Mouse (Mus musculus): ENCODE data around the gene Gm10181. TPM values are rescaled to one million over a fixed set of nuclear protein-coding genes. Genes with fewer than 3 reads are reported as not detected.

The Gm10181 gene
- not detected in 2 replicates for polyA plus RNA-seq (2015; fragmentation: Nextera tagmentation; extraction: Ambion mirVana)

- Histone ChIP-seq H3K4me3 (no peak within 1 kb of the TSS), H3K4me1 (no peaks in the 10 kb centered on the region), H3K4me2 (no peak within 1 kb of the TSS), H3K9me3 (no peaks in the 10 kb centered on the region), H3K27ac (no peak within 1 kb of the TSS), H3K36me3 (no peaks in the 10 kb centered on the region), H3K27me3 (no peaks in the 10 kb centered on the region), H3K9ac (no peak within 1 kb of the TSS)
- ATAC-seq (ENCODE audit: insufficient number of reproducible peaks, low FRiP score, low TSS enrichment, low read depth), result no peak
- 74% methylated on average over 2 of the region's 2 CpGs for WGBS
Measured at GRCm38 (mm10) chr9:25089122-25089521, at the start of gene Gm10181. TSS of gene Gm10181 (plus strand) at chr9:25089422.

- Histone ChIP-seq H3K36me3 (no peaks in the 10 kb centered on the region), H3K4me3 (no peak overlapping the region), H3K4me1 (0 out of 2 replicates have a peak, but pooled peaks cover 5% of the 10 kb centered on the region), H3K4me2 (no peak overlapping the region), H3K9ac (no peak overlapping the region), H3K27me3 (peaks cover 18% of the 10 kb centered on the region), H3K27ac (no peak overlapping the region), H3K9me3 (no peaks in the 10 kb centered on the region)
- ATAC-seq (ENCODE audit: insufficient number of reproducible peaks, low FRiP score, low TSS enrichment, low read depth), result no peak
- WGBS, result 28% methylated on average over 6 of the region's 6 CpGs
Measured at GRCm38 (mm10) chr9:25041665-25042064, 47.6 kb upstream of the Gm10181 start.

- Histone ChIP-seq H3K4me2 (no peak overlapping the region), H3K4me1 (0 out of 2 replicates have a peak, but pooled peaks cover 5% of the 10 kb centered on the region), H3K36me3 (no peaks in the 10 kb centered on the region), H3K9me3 (no peaks in the 10 kb centered on the region), H3K27ac (no peak overlapping the region), H3K27me3 (peaks cover 18% of the 10 kb centered on the region), H3K9ac (no peak overlapping the region), H3K4me3 (no peak overlapping the region)
- WGBS, result 38% methylated on average over 15 of the region's 15 CpGs
- no peak for ATAC-seq (ENCODE audit: insufficient number of reproducible peaks, low FRiP score, low TSS enrichment, low read depth)
Measured at GRCm38 (mm10) chr9:25042162-25043111, 46.8 kb upstream of the Gm10181 start.

GRCm38 (mm10) chr9:25044325-25044724 lies 44.9 kb upstream of the Gm10181 start:
- H3K27me3 ChIP-seq, result peaks cover 11% of the 10 kb centered on the region
- H3K9me3 ChIP-seq, result no peaks in the 10 kb centered on the region
- 75% methylated on average over 3 of the region's 3 CpGs for WGBS
- ATAC-seq (ENCODE audit: insufficient number of reproducible peaks, low FRiP score, low TSS enrichment, low read depth), result no peak
- H3K9ac ChIP-seq, result no peak overlapping the region
- H3K4me2 ChIP-seq, result no peak overlapping the region
- H3K27ac ChIP-seq, result no peak overlapping the region
- H3K4me1 ChIP-seq, result peaks cover 8% of the 10 kb centered on the region; the same call in 1 of the 2 replicates
- H3K36me3 ChIP-seq, result no peaks in the 10 kb centered on the region
- H3K4me3 ChIP-seq, result no peak overlapping the region

- Histone ChIP-seq H3K4me3 (no peak overlapping the region), H3K27me3 (no peaks in the 10 kb centered on the region; the same call in 1 of the 2 replicates), H3K9me3 (no peaks in the 10 kb centered on the region), H3K27ac (no peak overlapping the region), H3K36me3 (no peaks in the 10 kb centered on the region), H3K4me1 (peaks cover 3% of the 10 kb centered on the region; the same call in 1 of the 2 replicates), H3K4me2 (no peak overlapping the region), H3K9ac (no peak overlapping the region)
- 28% methylated on average over 2 of the region's 2 CpGs for WGBS
- ATAC-seq (ENCODE audit: insufficient number of reproducible peaks, low FRiP score, low TSS enrichment, low read depth), result no peak
Measured at GRCm38 (mm10) chr9:25048289-25048688, 40.9 kb upstream of the Gm10181 start.

- Histone ChIP-seq H3K4me2 (no peak overlapping the region), H3K9me3 (no peaks in the 10 kb centered on the region), H3K36me3 (no peaks in the 10 kb centered on the region), H3K9ac (no peak overlapping the region), H3K27me3 (no peaks in the 10 kb centered on the region; the same call in 1 of the 2 replicates), H3K27ac (no peak overlapping the region), H3K4me1 (peaks cover 3% of the 10 kb centered on the region; the same call in 1 of the 2 replicates), H3K4me3 (no peak overlapping the region)
- 50% methylated on average over 2 of the region's 2 CpGs for WGBS
- no peak for ATAC-seq (ENCODE audit: insufficient number of reproducible peaks, low FRiP score, low TSS enrichment, low read depth)
Measured at GRCm38 (mm10) chr9:25048940-25049339, 40.3 kb upstream of the Gm10181 start.

- no peak for ATAC-seq (ENCODE audit: insufficient number of reproducible peaks, low FRiP score, low TSS enrichment, low read depth)
- Histone ChIP-seq H3K27ac (no peak overlapping the region), H3K4me2 (no peak overlapping the region), H3K27me3 (no peaks in the 10 kb centered on the region), H3K4me1 (peaks cover 3% of the 10 kb centered on the region; the same call in 1 of the 2 replicates), H3K9me3 (no peaks in the 10 kb centered on the region), H3K36me3 (no peaks in the 10 kb centered on the region), H3K4me3 (no peak overlapping the region), H3K9ac (no peak overlapping the region)
- 59% methylated on average over 4 of the region's 4 CpGs for WGBS
Measured at GRCm38 (mm10) chr9:25051901-25052300, 37.3 kb upstream of the Gm10181 start.

GRCm38 (mm10) chr9:25055650-25056376 lies 33.4 kb upstream of the Gm10181 start:
- Histone ChIP-seq H3K4me2 (no peak overlapping the region), H3K9ac (no peak overlapping the region), H3K4me1 (no peaks in the 10 kb centered on the region), H3K9me3 (no peaks in the 10 kb centered on the region), H3K36me3 (no peaks in the 10 kb centered on the region), H3K27ac (no peak overlapping the region), H3K27me3 (no peaks in the 10 kb centered on the region), H3K4me3 (no peak overlapping the region)
- no peak for ATAC-seq (ENCODE audit: insufficient number of reproducible peaks, low FRiP score, low TSS enrichment, low read depth)

GRCm38 (mm10) chr9:25058726-25059125 lies 30.5 kb upstream of the Gm10181 start:
- Histone ChIP-seq H3K27ac (no peak overlapping the region), H3K9me3 (no peaks in the 10 kb centered on the region), H3K9ac (no peak overlapping the region), H3K4me2 (no peak overlapping the region), H3K27me3 (no peaks in the 10 kb centered on the region), H3K4me3 (no peak overlapping the region), H3K4me1 (no peaks in the 10 kb centered on the region), H3K36me3 (no peaks in the 10 kb centered on the region)
- 69% methylated on average over 2 of the region's 3 CpGs for WGBS
- no peak for ATAC-seq (ENCODE audit: insufficient number of reproducible peaks, low FRiP score, low TSS enrichment, low read depth)

GRCm38 (mm10) chr9:25072666-25073065 lies 16.6 kb upstream of the Gm10181 start:
- no peak overlapping the region for H3K27ac ChIP-seq
- 80% methylated on average over 1 of the region's 1 CpGs for WGBS

GRCm38 (mm10) chr9:25075977-25076376 lies 13.2 kb upstream of the Gm10181 start:
- H3K4me2 ChIP-seq, result no peak overlapping the region
- no peaks in the 10 kb centered on the region for H3K4me1 ChIP-seq
- ATAC-seq (ENCODE audit: insufficient number of reproducible peaks, low FRiP score, low TSS enrichment, low read depth), result no peak
- no peaks in the 10 kb centered on the region for H3K27me3 ChIP-seq
- 59% methylated on average over 3 of the region's 3 CpGs for WGBS
- H3K27ac ChIP-seq, result no peak overlapping the region
- H3K9ac ChIP-seq, result no peak overlapping the region
- H3K9me3 ChIP-seq, result no peaks in the 10 kb centered on the region
- H3K36me3 ChIP-seq, result no peaks in the 10 kb centered on the region
- H3K4me3 ChIP-seq, result no peak overlapping the region

More at GRCm38 (mm10) chr9:25072666-25073065, 16.6 kb upstream of the Gm10181 start:
- no peak overlapping the region for H3K4me2 ChIP-seq
- no peaks in the 10 kb centered on the region for H3K27me3 ChIP-seq
- no peaks in the 10 kb centered on the region for H3K36me3 ChIP-seq
- no peaks in the 10 kb centered on the region for H3K9me3 ChIP-seq
- no peaks in the 10 kb centered on the region for H3K4me1 ChIP-seq
- no peak for ATAC-seq (ENCODE audit: insufficient number of reproducible peaks, low FRiP score, low TSS enrichment, low read depth)
- no peak overlapping the region for H3K9ac ChIP-seq
- H3K4me3 ChIP-seq, result no peak overlapping the region

GRCm38 (mm10) chr9:25076505-25076904 lies 12.7 kb upstream of the Gm10181 start:
- H3K4me1 ChIP-seq, result no peaks in the 10 kb centered on the region
- H3K9me3 ChIP-seq, result no peaks in the 10 kb centered on the region
- no peak overlapping the region for H3K4me2 ChIP-seq
- no peak for ATAC-seq (ENCODE audit: insufficient number of reproducible peaks, low FRiP score, low TSS enrichment, low read depth)
- H3K4me3 ChIP-seq, result no peak overlapping the region
- H3K9ac ChIP-seq, result no peak overlapping the region
- H3K36me3 ChIP-seq, result no peaks in the 10 kb centered on the region
- H3K27ac ChIP-seq, result no peak overlapping the region
- H3K27me3 ChIP-seq, result no peaks in the 10 kb centered on the region
- 76% methylated on average over 1 of the region's 1 CpGs for WGBS

All from limb, embryonic 15.5 days (tissue).